Mouse (Mus musculus) E14TG2a.4 (cell line): ENCODE measurements around the gene Whrn.

ENCODE experiments used
- H3K27me3 ChIP-seq: 2 replicates; pipeline ENCODE4 v1.6.1; 2014; ENCODE audit warnings: low read length, control low read depth; ENCODE audit not compliant: insufficient read depth
- H3K36me3 ChIP-seq: 2 replicates; pipeline ENCODE4 v1.6.1; 2014; ENCODE audit warnings: low read length, control low read depth; ENCODE audit not compliant: insufficient read depth
- H3K4me1 ChIP-seq: replicated peaks from 2 replicates; pipeline ENCODE4 v1.6.1; 2014; ENCODE audit warnings: low read depth, low read length, control low read depth
- H3K4me3 ChIP-seq: replicated peaks from 2 replicates; pipeline ENCODE4 v1.5.1; 2014; ENCODE audit warnings: mild to moderate bottlenecking, low read length
- H3K9me3 ChIP-seq: 2 replicates; pipeline ENCODE4 v1.6.1; 2014; ENCODE audit warnings: low read length, control low read depth
- CTCF ChIP-seq: conservative IDR thresholded peaks from 2 replicates; pipeline ENCODE4 v1.5.1; 2014; ENCODE audit warnings: low read length
- NANOG ChIP-seq: IDR thresholded peaks from 2 replicates; pipeline ENCODE4 v1.6.1; 2014; ENCODE audit warnings: borderline replicate concordance, low read length, mixed read lengths
- POU5F1 ChIP-seq: IDR thresholded peaks from 2 replicates; pipeline ENCODE4 v1.6.1; 2014; ENCODE audit warnings: low read length, borderline replicate concordance

The Whrn gene

GRCm38 (mm10) chr4:63475208-63475607, 20.6 kb downstream of the Whrn start:
- H3K4me1 ChIP-seq = peaks cover 63% of the 10 kb centered on the region
- TF ChIP-seq POU5F1 (no peak), NANOG (no peak)
- no peaks in the 10 kb centered on the region for H3K27me3 ChIP-seq
- H3K4me3 ChIP-seq = no peak overlapping the region
- no peaks in the 10 kb centered on the region for H3K9me3 ChIP-seq
- H3K36me3 ChIP-seq = peaks cover 13% of the 10 kb centered on the region

GRCm38 (mm10) chr4:63474439-63474838, 21.4 kb downstream of the Whrn start:
- Histone ChIP-seq H3K4me1 (peaks cover 59% of the 10 kb centered on the region), H3K9me3 (no peaks in the 10 kb centered on the region), H3K4me3 (no peak overlapping the region), H3K36me3 (peaks cover 18% of the 10 kb centered on the region), H3K27me3 (no peaks in the 10 kb centered on the region)
- no peak for TF ChIP-seq CTCF
- no peak for TF ChIP-seq NANOG
- no peak for TF ChIP-seq POU5F1

GRCm38 (mm10) chr4:63467338-63467737, 28.5 kb downstream of the Whrn start:
- H3K4me3 ChIP-seq = no peak overlapping the region
- no peaks in the 10 kb centered on the region for H3K27me3 ChIP-seq
- no peaks in the 10 kb centered on the region for H3K9me3 ChIP-seq
- H3K4me1 ChIP-seq = peaks cover 25% of the 10 kb centered on the region
- no peak for TF ChIP-seq POU5F1
- TF ChIP-seq CTCF = no peak
- no peak for TF ChIP-seq NANOG
- H3K36me3 ChIP-seq = peaks cover 23% of the 10 kb centered on the region

- Histone ChIP-seq H3K4me3 (no peak overlapping the region), H3K36me3 (peaks cover 22% of the 10 kb centered on the region), H3K27me3 (no peaks in the 10 kb centered on the region), H3K9me3 (no peaks in the 10 kb centered on the region), H3K4me1 (peaks cover 32% of the 10 kb centered on the region)
- TF ChIP-seq CTCF (no peak), NANOG (no peak), POU5F1 (no peak)
These were observed 29.6 kb downstream of the Whrn start for GRCm38 (mm10) chr4:63466192-63466591.

- Histone ChIP-seq H3K9me3 (no peaks in the 10 kb centered on the region), H3K4me1 (peaks cover 65% of the 10 kb centered on the region), H3K36me3 (peaks cover 8% of the 10 kb centered on the region; the same call in 1 of the 2 replicates), H3K4me3 (peak overlapping the region; percentile 17; the same call in 1 of the 2 replicates), H3K27me3 (no peaks in the 10 kb centered on the region)
- TF ChIP-seq NANOG (no peak), POU5F1 (no peak), CTCF (no peak)
These were observed 34.8 kb downstream of the Whrn start for GRCm38 (mm10) chr4:63460876-63461525.

GRCm38 (mm10) chr4:63459141-63459789, 36.5 kb downstream of the Whrn start:
- Histone ChIP-seq H3K4me1 (peaks cover 82% of the 10 kb centered on the region), H3K36me3 (0 out of 2 replicates have a peak, but pooled peaks cover 5% of the 10 kb centered on the region), H3K27me3 (no peaks in the 10 kb centered on the region), H3K4me3 (peak overlapping the region; percentile 45), H3K9me3 (no peaks in the 10 kb centered on the region)
- TF ChIP-seq POU5F1 = no peak
- TF ChIP-seq CTCF = no peak

- H3K4me1 ChIP-seq = peaks cover 89% of the 10 kb centered on the region
These were observed 39.2 kb downstream of the Whrn start for GRCm38 (mm10) chr4:63456547-63456946.

GRCm38 (mm10) chr4:63453939-63454513, 41.8 kb downstream of the Whrn start:
- H3K4me3 ChIP-seq = no peak overlapping the region
- TF ChIP-seq NANOG (no peak), POU5F1 (no peak), CTCF (no peak)
- H3K27me3 ChIP-seq = no peaks in the 10 kb centered on the region
- H3K4me1 ChIP-seq = peaks cover 79% of the 10 kb centered on the region
- H3K9me3 ChIP-seq = peaks cover 5% of the 10 kb centered on the region; the same call in 1 of the 2 replicates
- peaks cover 5% of the 10 kb centered on the region for H3K36me3 ChIP-seq

More at GRCm38 (mm10) chr4:63456547-63456946, 39.2 kb downstream of the Whrn start:
- Histone ChIP-seq H3K9me3 (no peaks in the 10 kb centered on the region), H3K27me3 (no peaks in the 10 kb centered on the region), H3K4me3 (peak overlapping the region; percentile 45; the same call in 1 of the 2 replicates), H3K36me3 (no peaks in the 10 kb centered on the region)
- no peak for TF ChIP-seq POU5F1
- no peak for TF ChIP-seq CTCF
- no peak for TF ChIP-seq NANOG
